Mouse (Mus musculus) intestine, embryonic 16.5 days (tissue): ENCODE measurements at regions not wholly inside any gene's neighbourhood (a gene's known extent, or its start where the extent isn't known, plus 50 kb on each side); places are given as distances from the start of the nearest gene placed in this dataset.

ENCODE experiments used
- ATAC-seq: fragments of 200-750 bp; cut with Nextera tagmentation; 2 replicates; pipeline ENCODE4 v1.8.0; 2017; ENCODE audit warnings: moderate TSS enrichment, moderate library complexity
- H3K27ac ChIP-seq: fragments of 300-500 bp; sonication (generic); 2 replicates; pipeline ENCODE4 v1.5.1; 2014; ENCODE audit warnings: mild to moderate bottlenecking, low read length
- H3K27me3 ChIP-seq: fragments of 300-500 bp; sonication (generic); replicated peaks from 2 replicates; pipeline ENCODE4 v1.6.1; 2014; ENCODE audit warnings: low read length, control low read depth, mixed read lengths; ENCODE audit not compliant: control insufficient read depth, insufficient read depth
- H3K36me3 ChIP-seq: fragments of 300-500 bp; sonication (generic); 2 replicates; pipeline ENCODE4 v1.6.1; 2014; ENCODE audit warnings: low read length, control low read depth; ENCODE audit not compliant: control insufficient read depth, insufficient read depth
- H3K4me1 ChIP-seq: fragments of 300-500 bp; sonication (generic); 2 replicates; pipeline ENCODE4 v1.6.1; 2014; ENCODE audit warnings: low read length, control low read depth, mixed read lengths; ENCODE audit not compliant: control insufficient read depth, insufficient read depth
- H3K4me2 ChIP-seq: fragments of 300-500 bp; sonication (generic); 2 replicates; pipeline ENCODE4 v1.6.1; 2014; ENCODE audit warnings: low read depth, low read length, control low read depth
- H3K4me3 ChIP-seq: fragments of 300-500 bp; sonication (generic); 2 replicates; pipeline ENCODE4 v1.5.1; 2014; ENCODE audit warnings: mild to moderate bottlenecking, low read length
- H3K9ac ChIP-seq: fragments of 300-500 bp; sonication (generic); 2 replicates; pipeline ENCODE4 v1.6.1; 2014; ENCODE audit warnings: low read depth, low read length
- H3K9me3 ChIP-seq: fragments of 300-500 bp; sonication (generic); 2 replicates; pipeline ENCODE4 v1.6.1; 2016; ENCODE audit warnings: low read length, control low read depth; ENCODE audit not compliant: control insufficient read depth
- WGBS: fragments of 180-500 bp; shearing (Covaris S2); extraction: QIAGEN DNeasy Blood & Tissue Kit; methylation state at CpG from one replicate; pipeline ENCODE4 v1.1.7; 2014; 5-methylcytosine and 5-hydroxymethylcytosine counted together

GRCm38 (mm10) chr15:59203850-59204625 is 314.9 kb downstream of the Gm49356 start:
- H3K4me2 ChIP-seq: no peak overlapping the region
- ATAC-seq: no peak; the same call in 1 of the 2 replicates

DNA sequence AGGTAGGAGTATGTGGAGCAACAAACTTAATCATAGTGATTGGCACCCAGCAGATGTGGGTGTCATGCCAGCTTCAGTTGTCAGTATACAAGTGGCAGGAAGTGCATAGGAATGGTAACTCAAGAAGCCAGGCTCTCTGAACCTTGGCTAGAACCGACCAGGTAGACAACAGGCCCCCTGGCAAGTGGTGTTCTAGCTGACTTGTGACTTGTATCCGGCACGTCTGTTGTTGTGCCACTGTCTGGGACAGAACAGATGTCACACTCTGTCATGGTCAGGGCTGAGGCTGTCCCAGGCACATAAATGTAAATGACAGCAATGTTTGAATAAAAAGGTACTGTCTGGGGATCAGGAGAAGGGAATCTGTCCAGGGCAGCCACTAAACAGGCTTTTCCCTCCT is 316.0 kb downstream of the Gm49356 start:
- H3K4me3 ChIP-seq: no peak overlapping the region
- H3K9me3 ChIP-seq: no peaks in the 10 kb centered on the region
- H3K4me2 ChIP-seq: no peak overlapping the region
- WGBS: 83% methylated on average over 3 of the region's 3 CpGs
- H3K9ac ChIP-seq: no peak overlapping the region
- no peak for ATAC-seq
- peaks cover 11% of the 10 kb centered on the region for H3K4me1 ChIP-seq
- H3K36me3 ChIP-seq: no peaks in the 10 kb centered on the region
- H3K27ac ChIP-seq: no peak overlapping the region
- H3K27me3 ChIP-seq: no peaks in the 10 kb centered on the region

More at GRCm38 (mm10) chr15:59203850-59204625, 314.9 kb downstream of the Gm49356 start:
- WGBS: 50% methylated on average over 17 of the region's 17 CpGs
- no peaks in the 10 kb centered on the region for H3K27me3 ChIP-seq
- H3K27ac ChIP-seq: no peak overlapping the region
- H3K9me3 ChIP-seq: no peaks in the 10 kb centered on the region
- no peak overlapping the region for H3K4me3 ChIP-seq
- H3K36me3 ChIP-seq: no peaks in the 10 kb centered on the region
- no peak overlapping the region for H3K9ac ChIP-seq
- peaks cover 11% of the 10 kb centered on the region for H3K4me1 ChIP-seq

- no peaks in the 10 kb centered on the region for H3K36me3 ChIP-seq
- no peak overlapping the region for H3K27ac ChIP-seq
- H3K9me3 ChIP-seq: no peaks in the 10 kb centered on the region
- no peak overlapping the region for H3K4me2 ChIP-seq
- ATAC-seq: no peak
- 87% methylated on average over 7 of the region's 7 CpGs for whole genome bisulfite sequencing
- no peak overlapping the region for H3K9ac ChIP-seq
- no peak overlapping the region for H3K4me3 ChIP-seq
- H3K27me3 ChIP-seq: no peaks in the 10 kb centered on the region
- peaks cover 11% of the 10 kb centered on the region for H3K4me1 ChIP-seq
These were observed 316.4 kb downstream of the Gm49356 start for GRCm38 (mm10) chr15:59205544-59205943.

GRCm38 (mm10) chr15:59206636-59207035 is 317.5 kb downstream of the Gm49356 start:
- WGBS: 68% methylated on average over 7 of the region's 7 CpGs
- no peaks in the 10 kb centered on the region for H3K9me3 ChIP-seq
- H3K27ac ChIP-seq: no peak overlapping the region
- H3K4me1 ChIP-seq: peaks cover 11% of the 10 kb centered on the region
- H3K4me2 ChIP-seq: no peak overlapping the region
- no peak overlapping the region for H3K9ac ChIP-seq
- H3K27me3 ChIP-seq: no peaks in the 10 kb centered on the region
- ATAC-seq: no peak
- no peaks in the 10 kb centered on the region for H3K36me3 ChIP-seq
- H3K4me3 ChIP-seq: no peak overlapping the region

DNA sequence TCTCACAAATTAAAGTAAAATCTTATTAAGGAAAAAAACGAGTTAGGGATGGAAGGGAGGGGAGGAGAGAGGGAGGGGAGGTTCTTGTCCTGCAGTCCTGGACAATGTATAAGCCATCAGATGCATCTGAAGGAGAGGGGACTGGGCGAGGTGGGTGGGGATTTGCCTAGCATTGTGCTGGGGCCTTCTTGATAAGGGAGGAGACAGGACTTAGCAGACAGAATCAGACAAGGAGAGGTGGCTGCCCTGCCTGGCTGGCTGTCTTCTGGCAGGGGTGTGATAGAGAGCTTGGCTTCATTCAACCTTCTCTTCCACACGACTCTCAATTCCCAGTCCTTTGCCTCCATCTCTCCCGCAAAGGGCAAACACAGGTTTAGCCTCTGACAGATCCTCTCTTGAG is 318.9 kb downstream of the Gm49356 start:
- H3K4me1 ChIP-seq: peaks cover 5% of the 10 kb centered on the region; the same call in 1 of the 2 replicates
- no peak overlapping the region for H3K27ac ChIP-seq
- H3K27me3 ChIP-seq: no peaks in the 10 kb centered on the region
- no peak overlapping the region for H3K4me3 ChIP-seq
- ATAC-seq: no peak
- no peaks in the 10 kb centered on the region for H3K9me3 ChIP-seq
- H3K9ac ChIP-seq: no peak overlapping the region
- no peaks in the 10 kb centered on the region for H3K36me3 ChIP-seq
- no peak overlapping the region for H3K4me2 ChIP-seq
- WGBS: 59% methylated on average over 4 of the region's 4 CpGs

DNA sequence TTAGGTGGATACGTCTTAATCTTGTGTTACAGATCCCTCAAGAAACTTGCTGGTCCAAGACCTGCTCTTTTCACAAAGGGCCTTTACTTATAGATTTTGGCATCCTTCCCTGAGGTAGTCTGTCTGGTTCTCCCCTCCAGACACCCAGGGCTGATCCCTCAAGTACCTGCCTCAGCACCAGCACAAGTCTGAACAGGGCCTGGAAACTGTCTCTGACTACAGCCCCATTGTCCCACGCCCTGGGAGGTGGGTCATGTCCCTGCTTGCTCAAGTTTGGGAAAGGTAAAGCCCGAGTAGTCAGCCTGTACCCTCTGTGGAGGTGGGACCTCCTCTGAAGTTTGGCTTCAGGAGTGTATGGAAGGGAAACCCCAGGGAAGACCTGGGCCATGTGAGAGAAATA is 323.3 kb downstream of the Gm49356 start:
- Histone ChIP-seq H3K36me3 (no peaks in the 10 kb centered on the region), H3K9ac (no peak overlapping the region), H3K4me2 (no peak overlapping the region), H3K4me1 (no peaks in the 10 kb centered on the region), H3K9me3 (no peaks in the 10 kb centered on the region), H3K4me3 (no peak overlapping the region), H3K27ac (no peak overlapping the region), H3K27me3 (no peaks in the 10 kb centered on the region)
- ATAC-seq: no peak
- WGBS: 68% methylated on average over 3 of the region's 3 CpGs

GRCm38 (mm10) chr15:59214096-59214495 is 325.0 kb downstream of the Gm49356 start:
- no peaks in the 10 kb centered on the region for H3K27me3 ChIP-seq
- no peak overlapping the region for H3K27ac ChIP-seq
- no peaks in the 10 kb centered on the region for H3K9me3 ChIP-seq
- H3K9ac ChIP-seq: no peak overlapping the region
- H3K4me1 ChIP-seq: no peaks in the 10 kb centered on the region
- no peak overlapping the region for H3K4me2 ChIP-seq
- no peaks in the 10 kb centered on the region for H3K36me3 ChIP-seq
- 86% methylated on average over 4 of the region's 4 CpGs for WGBS
- ATAC-seq: no peak
- no peak overlapping the region for H3K4me3 ChIP-seq

GRCm38 (mm10) chr15:59215239-59215638 is 326.1 kb downstream of the Gm49356 start:
- no peak overlapping the region for H3K4me3 ChIP-seq
- no peak overlapping the region for H3K9ac ChIP-seq
- H3K4me2 ChIP-seq: no peak overlapping the region
- no peak for ATAC-seq
- H3K27ac ChIP-seq: no peak overlapping the region
- H3K4me1 ChIP-seq: no peaks in the 10 kb centered on the region
- no peaks in the 10 kb centered on the region for H3K36me3 ChIP-seq
- WGBS: 88% methylated on average over 4 of the region's 4 CpGs
- H3K27me3 ChIP-seq: no peaks in the 10 kb centered on the region
- H3K9me3 ChIP-seq: no peaks in the 10 kb centered on the region

DNA sequence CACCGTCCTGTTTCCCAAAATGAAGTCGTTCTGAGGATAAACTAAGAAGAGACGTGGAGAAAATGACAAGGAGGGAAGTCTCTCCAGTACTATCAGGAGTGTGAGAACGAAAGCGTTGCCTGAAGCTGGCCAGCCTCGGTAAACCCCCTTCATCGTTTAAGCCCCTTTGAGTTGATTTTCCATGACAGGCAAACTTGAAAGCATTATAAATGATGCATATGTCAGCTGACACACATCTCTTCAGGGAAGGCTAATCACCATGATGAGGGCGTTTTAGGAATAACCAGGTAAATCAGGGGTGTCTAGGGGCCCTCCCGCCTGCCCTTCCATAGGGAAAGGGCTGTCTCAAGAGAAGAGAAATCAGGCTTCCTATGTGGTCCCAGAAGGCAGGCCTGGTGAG is 328.4 kb downstream of the Gm49356 start:
- 86% methylated on average over 9 of the region's 9 CpGs for WGBS

GRCm38 (mm10) chr15:59218916-59219315 is 329.8 kb downstream of the Gm49356 start:
- no peaks in the 10 kb centered on the region for H3K4me1 ChIP-seq
- H3K4me3 ChIP-seq: no peak overlapping the region
- H3K9me3 ChIP-seq: no peaks in the 10 kb centered on the region
- no peak overlapping the region for H3K9ac ChIP-seq
- no peak for ATAC-seq
- H3K27ac ChIP-seq: no peak overlapping the region
- no peak overlapping the region for H3K4me2 ChIP-seq
- H3K27me3 ChIP-seq: no peaks in the 10 kb centered on the region
- 85% methylated on average over 7 of the region's 7 CpGs for WGBS
- no peaks in the 10 kb centered on the region for H3K36me3 ChIP-seq

More for the DNA sequence above, 328.4 kb downstream of the Gm49356 start:
- Histone ChIP-seq H3K36me3 (no peaks in the 10 kb centered on the region), H3K9ac (no peak overlapping the region), H3K4me1 (no peaks in the 10 kb centered on the region), H3K9me3 (no peaks in the 10 kb centered on the region), H3K27ac (no peak overlapping the region), H3K4me3 (no peak overlapping the region), H3K4me2 (no peak overlapping the region), H3K27me3 (no peaks in the 10 kb centered on the region)
- no peak for ATAC-seq
